Mouse (Mus musculus): Measurements from ENCODE around the gene Hspg2.

DNA sequence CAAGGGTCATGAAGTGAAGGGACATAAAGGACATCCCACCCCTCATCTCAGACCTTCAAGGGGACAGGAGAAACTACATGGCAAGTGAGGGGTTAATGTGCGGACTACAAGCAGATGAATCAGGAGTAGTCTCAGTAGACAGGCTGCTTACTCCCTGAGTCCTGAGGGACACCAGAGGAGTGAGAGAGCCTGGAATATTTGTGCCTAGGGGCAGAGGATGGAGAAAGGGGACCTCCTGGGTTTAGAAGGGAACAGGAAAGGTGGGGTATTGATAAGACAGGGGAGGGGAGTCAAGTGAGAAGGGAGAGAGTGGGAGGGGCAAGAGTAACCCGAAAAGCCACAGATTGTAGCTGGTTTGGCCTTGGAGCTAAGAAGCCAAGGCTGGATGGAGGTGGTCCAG lies 19.9 kb upstream of the Hspg2 start:
- no peak for TF ChIP-seq POLR2A (IDR thresholded peaks at IDR 0.05; ENCODE audit: extremely low read depth, insufficient read depth, low read length)
- no peak for TF ChIP-seq CTCF (IDR thresholded peaks at IDR 0.05; ENCODE audit: low read depth, low read length)

Data from liver, adult 2 months (tissue).